28 mouse cellular contexts compared by ENCODE assay signal in genomic region chr13:70343191-70343734, GRCm38 (mm10).
DNase-seq lines count a peak whose midpoint lies in the region; ATAC-seq and TF ChIP-seq lines count a peak whose summit lies in the region.
"Had no signal": no experiment of that assay in that cellular context is flagged by ENCODE, and none has a peak within 500 bp of the region (broad histone marks: within the 10 kb centered on the region; RNA-seq: fewer than 3 reads in every experiment).

No protein-coding gene starts in this region.

- H3K36me3 ChIP-seq in forebrain, embryonic 11.5 days (ENCODE audit: control insufficient read depth, insufficient read depth, low read length): no peaks in the 10 kb centered on the region
- H3K36me3 ChIP-seq in forebrain, embryonic 10.5 days (replicated peaks): no peaks in the 10 kb centered on the region
- H3K36me3 ChIP-seq in hindbrain, embryonic 12.5 days: no peaks in the 10 kb centered on the region
- no peaks in the 10 kb centered on the region for H3K36me3 ChIP-seq in hindbrain, postnatal 0 days (ENCODE audit: insufficient read depth, low read length)
- H3K36me3 ChIP-seq in embryonic facial prominence, embryonic 12.5 days: no peaks in the 10 kb centered on the region
- H3K36me3 ChIP-seq in midbrain, embryonic 13.5 days: no peaks in the 10 kb centered on the region
- H3K36me3 ChIP-seq: G1E; limb, embryonic 10.5 days; limb, embryonic 15.5 days; liver, embryonic 13.5 days had no signal

- no peak overlapping the region for H3K27ac ChIP-seq in forebrain, embryonic 11.5 days (ENCODE audit: low read depth, low read length)
- H3K27ac ChIP-seq in forebrain, embryonic 10.5 days: no peak overlapping the region
- 0 out of 2 replicates have a peak overlapping the region, but pooled peaks have one; percentile 12 for H3K27ac ChIP-seq in hindbrain, embryonic 12.5 days
- no peak overlapping the region for H3K27ac ChIP-seq in hindbrain, postnatal 0 days
- no peak overlapping the region for H3K27ac ChIP-seq in embryonic facial prominence, embryonic 12.5 days
- H3K27ac ChIP-seq in midbrain, embryonic 13.5 days: no peak overlapping the region
- H3K27ac ChIP-seq: kidney, postnatal 0 days; limb, embryonic 10.5 days; limb, embryonic 15.5 days; liver, embryonic 13.5 days had no signal

- no peaks in the 10 kb centered on the region for H3K9me3 ChIP-seq in forebrain, embryonic 11.5 days (ENCODE audit: control insufficient read depth, low read length)
- H3K9me3 ChIP-seq in forebrain, embryonic 10.5 days: no peaks in the 10 kb centered on the region
- H3K9me3 ChIP-seq in hindbrain, embryonic 12.5 days (replicated peaks): no peaks in the 10 kb centered on the region
- H3K9me3 ChIP-seq in hindbrain, postnatal 0 days (ENCODE audit: low read length): no peaks in the 10 kb centered on the region
- no peaks in the 10 kb centered on the region for H3K9me3 ChIP-seq in embryonic facial prominence, embryonic 12.5 days
- H3K9me3 ChIP-seq in midbrain, embryonic 13.5 days: no peaks in the 10 kb centered on the region
- H3K9me3 ChIP-seq: limb, embryonic 10.5 days; limb, embryonic 15.5 days; liver, embryonic 13.5 days had no signal

- no peak overlapping the region for H3K4me3 ChIP-seq in forebrain, embryonic 11.5 days (ENCODE audit: low read depth, low read length)
- no peak overlapping the region for H3K4me3 ChIP-seq in forebrain, embryonic 10.5 days
- H3K4me3 ChIP-seq in hindbrain, embryonic 12.5 days: no peak overlapping the region
- H3K4me3 ChIP-seq in hindbrain, postnatal 0 days (ENCODE audit: low read length): no peak overlapping the region
- no peak overlapping the region for H3K4me3 ChIP-seq in embryonic facial prominence, embryonic 12.5 days
- H3K4me3 ChIP-seq in midbrain, embryonic 13.5 days (replicated peaks): no peak overlapping the region
- H3K4me3 ChIP-seq: limb, embryonic 10.5 days; limb, embryonic 15.5 days; liver, embryonic 13.5 days; megakaryocyte, embryonic 14.5 days had no signal

- peak; percentile 42; the same call in 1 of the 2 replicates for ATAC-seq in forebrain, embryonic 11.5 days (replicated peaks; ENCODE audit: low FRiP score)
- ATAC-seq in hindbrain, embryonic 12.5 days (ENCODE audit: low FRiP score): peak; percentile 40; the same call in 1 of the 2 replicates
- no peak for ATAC-seq in hindbrain, postnatal 0 days
- peak; percentile 32; the same call in 1 of the 2 replicates for ATAC-seq in embryonic facial prominence, embryonic 12.5 days (ENCODE audit: insufficient number of reproducible peaks, insufficient read depth, low FRiP score, low TSS enrichment)
- 0 out of 2 replicates have a peak, but pooled peaks have one; percentile 19 for ATAC-seq in midbrain, embryonic 13.5 days
- ATAC-seq: intestine, embryonic 16.5 days; lung, postnatal 0 days; Patski had no signal

- 82% methylated on average over 1 of the region's 1 CpGs for WGBS in forebrain, embryonic 11.5 days
- WGBS in forebrain, embryonic 10.5 days: 89% methylated on average over 1 of the region's 1 CpGs
- 44% methylated on average over 1 of the region's 1 CpGs for WGBS in hindbrain, embryonic 12.5 days
- WGBS in hindbrain, postnatal 0 days: 77% methylated on average over 1 of the region's 1 CpGs
- 100% methylated on average over 1 of the region's 1 CpGs for WGBS in embryonic facial prominence, embryonic 12.5 days
- 78% methylated on average over 1 of the region's 1 CpGs for WGBS in midbrain, embryonic 13.5 days

- H3K4me2 ChIP-seq in forebrain, embryonic 11.5 days (ENCODE audit: low read depth, low read length, severe bottlenecking): no peak overlapping the region
- no peak overlapping the region for H3K4me2 ChIP-seq in hindbrain, embryonic 12.5 days (replicated peaks)
- H3K4me2 ChIP-seq in hindbrain, postnatal 0 days (ENCODE audit: low read depth, low read length): no peak overlapping the region
- no peak overlapping the region for H3K4me2 ChIP-seq in embryonic facial prominence, embryonic 12.5 days (replicated peaks)
- no peak overlapping the region for H3K4me2 ChIP-seq in midbrain, embryonic 13.5 days (replicated peaks)
- H3K4me2 ChIP-seq: limb, embryonic 15.5 days; liver, embryonic 13.5 days had no signal

- H3K4me1 ChIP-seq in forebrain, embryonic 11.5 days (replicated peaks; ENCODE audit: control insufficient read depth, insufficient read depth, low read length): no peaks in the 10 kb centered on the region
- H3K4me1 ChIP-seq in forebrain, embryonic 10.5 days: peaks cover 11% of the 10 kb centered on the region
- peaks cover 12% of the 10 kb centered on the region for H3K4me1 ChIP-seq in hindbrain, embryonic 12.5 days
- no peaks in the 10 kb centered on the region for H3K4me1 ChIP-seq in hindbrain, postnatal 0 days (ENCODE audit: insufficient read depth, low read length)
- H3K4me1 ChIP-seq in embryonic facial prominence, embryonic 12.5 days: no peaks in the 10 kb centered on the region
- H3K4me1 ChIP-seq in midbrain, embryonic 13.5 days (replicated peaks): peaks cover 26% of the 10 kb centered on the region
- H3K4me1 ChIP-seq: limb, embryonic 10.5 days; limb, embryonic 15.5 days; liver, embryonic 13.5 days; megakaryocyte, embryonic 14.5 days had no signal

- no peak overlapping the region for H3K9ac ChIP-seq in forebrain, embryonic 11.5 days (ENCODE audit: low read length)
- H3K9ac ChIP-seq in hindbrain, embryonic 12.5 days: no peak overlapping the region
- no peak overlapping the region for H3K9ac ChIP-seq in hindbrain, postnatal 0 days (replicated peaks; ENCODE audit: low read length)
- no peak overlapping the region for H3K9ac ChIP-seq in embryonic facial prominence, embryonic 12.5 days
- H3K9ac ChIP-seq in midbrain, embryonic 13.5 days (replicated peaks): no peak overlapping the region
- H3K9ac ChIP-seq: limb, embryonic 15.5 days; liver, embryonic 13.5 days had no signal

- DNase-seq in forebrain, embryonic 11.5 days (ENCODE audit: low spot score): peak; percentile 30
- no peak for DNase-seq in forebrain, embryonic 10.5 days (ENCODE audit: extremely low spot score, low spot score)
- DNase-seq in hindbrain, postnatal 0 days (ENCODE audit: low spot score): no peak
- no peak for DNase-seq in Muller cell, postnatal 12 days (ENCODE audit: inconsistent ontology term)
- DNase-seq: adrenal gland, postnatal 14 days; cerebellum, adult 11 months; cerebellum, adult 9-10 months; cerebellum, postnatal 36 days; gastrocnemius, postnatal 10 days; heart, postnatal 14 days; liver, embryonic 13.5 days; lung, adult 18-20 months; lung, postnatal 4 days; right cerebral cortex, adult 18-20 months; right cerebral cortex, postnatal 4 days; thymus, adult 2 months; thymus, postnatal 36 days had no signal

- no peak for TF ChIP-seq CTCF in hindbrain, postnatal 0 days (IDR thresholded peaks at IDR 0.05; ENCODE audit: low read depth)

- no peaks in the 10 kb centered on the region for H3K27me3 ChIP-seq in forebrain, embryonic 11.5 days (ENCODE audit: control insufficient read depth, insufficient read depth, low read length)
- H3K27me3 ChIP-seq in forebrain, embryonic 10.5 days (ENCODE audit: poor library complexity, severe bottlenecking): no peaks in the 10 kb centered on the region
- H3K27me3 ChIP-seq in hindbrain, embryonic 12.5 days: no peaks in the 10 kb centered on the region
- H3K27me3 ChIP-seq in hindbrain, postnatal 0 days (ENCODE audit: insufficient read depth, low read length): no peaks in the 10 kb centered on the region
- H3K27me3 ChIP-seq in embryonic facial prominence, embryonic 12.5 days: no peaks in the 10 kb centered on the region
- no peaks in the 10 kb centered on the region for H3K27me3 ChIP-seq in midbrain, embryonic 13.5 days
- H3K27me3 ChIP-seq: limb, embryonic 15.5 days; liver, embryonic 13.5 days; megakaryocyte, embryonic 14.5 days; Patski had no signal
